Mouse (Mus musculus) neural tube, embryonic 14.5 days (tissue): ENCODE results near the gene Ccdc92b. TPM values are rescaled to one million over a fixed set of nuclear protein-coding genes. Genes with fewer than 3 reads are reported as not detected.

Experiments used
- ATAC-seq: fragments of 200-750 bp; cut with Nextera tagmentation; 2 replicates; pipeline ENCODE4 v1.8.0; 2017; ENCODE audit warnings: low read depth, mild to moderate bottlenecking, moderate TSS enrichment, moderate library complexity
- H3K27ac ChIP-seq: fragments of 300-500 bp; sonication (generic); 2 replicates; pipeline ENCODE4 v1.5.1; 2014; ENCODE audit warnings: low read depth, mild to moderate bottlenecking, control low read depth, low read length, moderate library complexity, mixed read lengths
- H3K27me3 ChIP-seq: fragments of 300-500 bp; sonication (generic); 2 replicates; pipeline ENCODE4 v1.6.1; 2014; ENCODE audit warnings: low read length; ENCODE audit not compliant: control insufficient read depth, insufficient read depth
- H3K36me3 ChIP-seq: fragments of 300-500 bp; sonication (generic); 2 replicates; pipeline ENCODE4 v1.6.1; 2014; ENCODE audit warnings: low read length, mixed read lengths; ENCODE audit not compliant: control insufficient read depth, insufficient read depth
- H3K4me1 ChIP-seq: fragments of 300-500 bp; sonication (generic); 2 replicates; pipeline ENCODE4 v1.6.1; 2014; ENCODE audit warnings: low read length; ENCODE audit not compliant: control insufficient read depth, insufficient read depth
- H3K4me2 ChIP-seq: fragments of 300-500 bp; sonication (generic); 2 replicates; pipeline ENCODE4 v1.6.1; 2014; ENCODE audit warnings: mild to moderate bottlenecking, low read depth, low read length, control low read depth
- H3K4me3 ChIP-seq: fragments of 300-500 bp; sonication (generic); 2 replicates; pipeline ENCODE4 v1.5.1; 2014; ENCODE audit warnings: low read depth, low read length, control low read depth, mixed read lengths
- H3K9ac ChIP-seq: fragments of 300-500 bp; sonication (generic); replicated peaks from 2 replicates; pipeline ENCODE4 v1.6.1; 2014; ENCODE audit warnings: low read depth, mild to moderate bottlenecking, control low read depth, low read length, mixed read lengths
- H3K9me3 ChIP-seq: fragments of 300-500 bp; sonication (generic); 2 replicates; pipeline ENCODE4 v1.6.1; 2016; ENCODE audit warnings: low read length; ENCODE audit not compliant: control insufficient read depth
- WGBS: fragments of 180-500 bp; shearing (Covaris S2); extraction: QIAGEN DNeasy Blood & Tissue Kit; methylation state at CpG from one replicate; pipeline ENCODE4 v1.1.7; 2014; 5-methylcytosine and 5-hydroxymethylcytosine counted together
- polyA plus RNA-seq: library from polyadenylated mRNA; unstranded; fragments of >200 nt; fragmentation: Nextera tagmentation; extraction: Ambion mirVana; gene quantifications from 2 replicates; pipeline ENCODE4 v1.2.1, GENCODE M21; 2014

Ccdc92b gene
- polyA plus RNA-seq, 1 experiment from 2014 or later = 4.1 TPM

GRCm38 (mm10) chr11:74668971-74669370 lies 49.6 kb downstream of the Ccdc92b start:
- Histone ChIP-seq H3K4me2 (no peak overlapping the region), H3K27me3 (no peaks in the 10 kb centered on the region), H3K9me3 (no peaks in the 10 kb centered on the region), H3K4me3 (no peak overlapping the region), H3K9ac (no peak overlapping the region), H3K4me1 (no peaks in the 10 kb centered on the region), H3K27ac (no peak overlapping the region), H3K36me3 (peaks cover 38% of the 10 kb centered on the region)
- 98% methylated on average over 2 of the region's 2 CpGs for WGBS
- ATAC-seq = no peak

GRCm38 (mm10) chr11:74670151-74670550 lies 50.7 kb downstream of the Ccdc92b start:
- H3K4me3 ChIP-seq = no peak overlapping the region
- no peaks in the 10 kb centered on the region for H3K4me1 ChIP-seq
- no peaks in the 10 kb centered on the region for H3K27me3 ChIP-seq
- H3K27ac ChIP-seq = no peak overlapping the region
- H3K9me3 ChIP-seq = no peaks in the 10 kb centered on the region
- ATAC-seq = no peak
- H3K36me3 ChIP-seq = peaks cover 36% of the 10 kb centered on the region
- no peak overlapping the region for H3K9ac ChIP-seq
- no peak overlapping the region for H3K4me2 ChIP-seq

GRCm38 (mm10) chr11:74671013-74671412 lies 51.6 kb downstream of the Ccdc92b start:
- H3K36me3 ChIP-seq = peaks cover 31% of the 10 kb centered on the region

GRCm38 (mm10) chr11:74671839-74672238 lies 52.4 kb downstream of the Ccdc92b start:
- no peak for ATAC-seq
- Histone ChIP-seq H3K4me3 (no peak overlapping the region), H3K27me3 (no peaks in the 10 kb centered on the region), H3K27ac (no peak overlapping the region), H3K4me1 (no peaks in the 10 kb centered on the region), H3K9ac (no peak overlapping the region), H3K4me2 (no peak overlapping the region), H3K36me3 (peaks cover 25% of the 10 kb centered on the region), H3K9me3 (no peaks in the 10 kb centered on the region)
- 89% methylated on average over 5 of the region's 5 CpGs for WGBS

More at GRCm38 (mm10) chr11:74671013-74671412, 51.6 kb downstream of the Ccdc92b start:
- H3K4me2 ChIP-seq = no peak overlapping the region
- no peak overlapping the region for H3K4me3 ChIP-seq
- 92% methylated on average over 1 of the region's 1 CpGs for WGBS
- no peak overlapping the region for H3K9ac ChIP-seq
- H3K4me1 ChIP-seq = no peaks in the 10 kb centered on the region
- no peak overlapping the region for H3K27ac ChIP-seq
- H3K27me3 ChIP-seq = no peaks in the 10 kb centered on the region
- ATAC-seq = no peak
- H3K9me3 ChIP-seq = no peaks in the 10 kb centered on the region

- Histone ChIP-seq H3K9me3 (no peaks in the 10 kb centered on the region), H3K27ac (no peak overlapping the region), H3K4me2 (no peak overlapping the region), H3K4me1 (no peaks in the 10 kb centered on the region), H3K4me3 (no peak overlapping the region), H3K36me3 (peaks cover 18% of the 10 kb centered on the region), H3K27me3 (no peaks in the 10 kb centered on the region), H3K9ac (no peak overlapping the region)
- WGBS = 89% methylated on average over 6 of the region's 6 CpGs
- ATAC-seq = no peak
Observed at GRCm38 (mm10) chr11:74672901-74673513, 53.6 kb downstream of the Ccdc92b start.

GRCm38 (mm10) chr11:74673561-74673960 lies 54.2 kb downstream of the Ccdc92b start:
- Histone ChIP-seq H3K9ac (no peak overlapping the region), H3K4me3 (no peak overlapping the region), H3K4me1 (no peaks in the 10 kb centered on the region), H3K27me3 (no peaks in the 10 kb centered on the region), H3K9me3 (no peaks in the 10 kb centered on the region), H3K4me2 (no peak overlapping the region), H3K27ac (no peak overlapping the region), H3K36me3 (peaks cover 21% of the 10 kb centered on the region)
- no peak for ATAC-seq
- WGBS = 86% methylated on average over 1 of the region's 1 CpGs

- no peak overlapping the region for H3K4me2 ChIP-seq
- no peak overlapping the region for H3K27ac ChIP-seq
- H3K4me3 ChIP-seq = no peak overlapping the region
- H3K9ac ChIP-seq = no peak overlapping the region
- H3K27me3 ChIP-seq = no peaks in the 10 kb centered on the region
- H3K9me3 ChIP-seq = no peaks in the 10 kb centered on the region
- WGBS = 93% methylated on average over 8 of the region's 8 CpGs
- ATAC-seq = no peak
- H3K36me3 ChIP-seq = peaks cover 32% of the 10 kb centered on the region
- H3K4me1 ChIP-seq = no peaks in the 10 kb centered on the region
Observed at GRCm38 (mm10) chr11:74674713-74675112, 55.3 kb downstream of the Ccdc92b start.

- H3K27me3 ChIP-seq = no peaks in the 10 kb centered on the region
- peaks cover 36% of the 10 kb centered on the region for H3K36me3 ChIP-seq
- H3K4me1 ChIP-seq = no peaks in the 10 kb centered on the region
- no peak for ATAC-seq
- no peak overlapping the region for H3K4me2 ChIP-seq
- H3K9me3 ChIP-seq = no peaks in the 10 kb centered on the region
- 84% methylated on average over 4 of the region's 4 CpGs for WGBS
- H3K9ac ChIP-seq = no peak overlapping the region
- H3K4me3 ChIP-seq = no peak overlapping the region
- H3K27ac ChIP-seq = no peak overlapping the region
Observed at GRCm38 (mm10) chr11:74675156-74675555, 55.8 kb downstream of the Ccdc92b start.
